Mouse (Mus musculus): ENCODE measurements around the gene Plscr2.

Plscr2 gene

DNA sequence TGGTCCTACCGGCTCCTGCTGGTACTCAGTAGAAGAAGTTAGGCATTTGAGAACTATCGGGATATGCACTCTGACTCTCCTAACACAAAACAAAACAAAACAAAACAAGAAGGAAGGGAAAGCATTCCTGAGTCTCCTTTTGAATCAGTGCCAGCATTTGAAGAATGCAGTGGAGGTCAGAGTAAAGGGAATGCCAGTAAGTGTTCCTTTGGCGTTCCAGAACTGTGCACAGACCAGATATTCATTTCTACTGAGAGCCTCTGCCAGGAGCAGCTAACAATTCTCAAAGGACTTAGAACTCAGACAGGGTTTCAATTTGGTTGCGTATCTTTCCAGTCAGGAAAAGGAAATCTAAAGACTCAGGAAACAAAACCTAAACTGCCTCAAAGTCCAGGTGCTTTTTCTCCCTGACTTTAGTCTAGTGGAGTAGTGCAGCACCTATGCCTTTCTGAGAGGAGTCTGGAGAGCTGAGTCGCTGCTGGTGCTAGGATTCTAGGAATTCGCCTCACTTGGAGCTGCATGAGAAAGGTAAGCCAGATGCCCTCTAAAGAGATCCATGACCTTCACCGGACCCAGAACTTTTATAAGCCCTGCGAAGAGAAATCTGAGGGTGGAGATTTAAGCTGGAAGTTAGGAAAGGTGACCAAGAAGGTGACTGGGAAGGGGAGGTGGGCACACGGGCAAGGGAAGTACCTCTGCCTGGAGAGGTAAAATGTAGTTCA, at the start of gene Plscr2:
TSS of gene Plscr2 (plus strand) at position 117 of the 722 bp plus-strand sequence.
- peak; percentile 96 for DNase-seq

GRCm38 (mm10) chr9:92226127-92226655, 49.2 kb upstream of the Plscr2 start:
- no peak for DNase-seq

GRCm38 (mm10) chr9:92226795-92227194, 48.6 kb upstream of the Plscr2 start:
- DNase-seq = no peak

GRCm38 (mm10) chr9:92228867-92229832, 46.3 kb upstream of the Plscr2 start:
- no peak for DNase-seq

DNA sequence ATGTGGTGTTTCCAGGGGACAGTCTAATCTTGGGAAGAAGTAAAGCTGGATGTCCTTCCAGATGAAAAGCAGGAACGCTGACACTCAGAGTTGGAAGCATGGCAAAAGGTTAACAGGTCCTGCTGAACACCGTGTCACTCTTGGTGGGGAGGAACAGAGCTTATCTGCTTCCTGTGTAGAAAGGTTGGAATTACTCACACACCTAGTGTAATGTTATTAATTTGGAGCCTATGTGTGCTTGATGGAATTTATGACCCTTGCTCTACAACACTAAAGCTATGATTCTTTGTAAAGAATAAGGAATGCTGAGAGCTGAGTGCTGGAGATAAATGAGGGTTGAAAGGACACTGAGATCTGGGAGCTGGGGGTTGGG, 45.6 kb upstream of the Plscr2 start:
- no peak for DNase-seq

DNA sequence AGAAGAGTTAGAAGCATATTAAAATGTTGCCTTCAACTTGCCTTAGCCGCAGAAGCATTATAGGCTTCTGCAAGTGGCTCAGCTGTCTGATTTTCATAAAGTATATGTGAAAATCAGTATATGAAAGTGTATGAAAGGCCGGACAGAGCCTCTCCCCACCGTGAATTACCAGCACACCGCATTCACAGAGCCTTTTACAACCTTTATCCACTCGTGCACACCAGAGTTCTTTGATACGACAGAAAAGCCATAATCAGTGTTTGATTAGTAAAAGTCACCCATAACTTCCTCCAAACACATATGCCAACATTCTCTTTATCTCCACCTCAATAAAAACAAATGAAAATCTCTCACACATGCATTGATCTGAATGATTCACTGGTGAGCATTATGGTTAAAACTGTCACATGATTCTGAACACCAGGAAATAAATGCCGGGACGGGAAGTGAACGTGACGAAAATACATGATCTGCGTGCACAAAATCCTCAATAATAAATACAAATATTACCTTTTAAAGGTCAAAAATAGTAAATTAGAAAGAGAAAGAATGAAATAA, 40.4 kb upstream of the Plscr2 start:
- DNase-seq = no peak

- no peak for DNase-seq
Observed at GRCm38 (mm10) chr9:92248773-92249446, 26.5 kb upstream of the Plscr2 start.

- no peak for DNase-seq
Observed at GRCm38 (mm10) chr9:92249447-92249852, 26.0 kb upstream of the Plscr2 start, which contains the start of gene Plscr1. TSS of gene Plscr1 (plus strand) at chr9:92249750.

GRCm38 (mm10) chr9:92249987-92250772, 25.2 kb upstream of the Plscr2 start:
- DNase-seq = peak; percentile 94

DNA sequence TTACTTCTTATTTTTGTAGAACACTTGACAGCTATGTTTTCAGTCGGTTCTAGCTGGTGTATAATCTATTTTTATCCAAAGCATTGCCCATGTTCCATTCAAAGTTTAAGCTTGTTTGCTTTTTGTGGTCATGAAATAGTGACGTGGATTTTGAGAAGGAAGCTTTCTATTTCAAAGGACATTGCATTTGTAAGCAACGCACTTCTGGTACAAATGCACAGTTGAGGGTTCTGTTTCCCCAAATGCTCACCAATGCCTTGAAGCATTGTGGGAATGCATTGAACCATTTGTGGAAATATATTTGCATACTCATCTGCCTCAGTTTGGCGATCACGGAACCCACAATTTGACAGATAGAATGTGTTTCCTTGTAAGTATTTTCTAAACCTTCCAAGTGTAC, 22.7 kb upstream of the Plscr2 start:
- no peak for DNase-seq

DNA sequence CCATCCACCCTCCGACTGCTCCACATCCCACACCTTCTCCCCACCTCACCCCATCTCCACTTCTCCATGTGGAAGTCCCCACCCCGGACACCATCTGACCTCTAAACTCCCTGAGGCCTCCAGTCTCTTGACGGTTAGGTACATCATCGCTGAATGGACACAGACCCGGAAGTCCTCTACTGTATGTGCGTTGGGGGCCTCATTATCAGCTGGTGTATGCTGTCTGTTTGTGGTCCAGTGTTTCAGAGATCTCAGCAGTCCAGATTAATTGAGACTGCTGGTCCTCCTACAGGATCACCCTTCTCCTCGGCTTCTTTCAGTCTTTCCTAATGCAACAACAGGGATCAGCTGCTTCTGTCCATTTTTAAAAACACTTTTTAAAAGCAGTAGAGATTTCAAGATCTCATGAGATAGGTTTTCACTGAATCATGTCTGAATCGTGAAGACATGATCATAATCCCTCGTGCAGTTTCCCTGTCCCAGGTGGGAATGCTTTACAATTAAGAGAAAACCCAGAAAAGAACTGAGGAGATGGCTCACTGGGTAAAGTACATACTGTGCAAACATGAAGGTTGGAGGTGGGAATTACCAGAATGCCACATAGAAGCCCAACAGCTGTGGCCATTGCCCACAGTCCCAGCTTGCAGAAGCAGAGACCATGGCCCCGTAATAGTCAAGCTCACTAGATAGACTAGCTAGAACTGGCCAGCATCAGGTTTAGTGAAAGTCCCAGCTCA, 21.6 kb upstream of the Plscr2 start:
- DNase-seq = no peak

- DNase-seq = no peak
Observed at GRCm38 (mm10) chr9:92260481-92261159, 14.8 kb upstream of the Plscr2 start.

- DNase-seq = no peak
Observed at GRCm38 (mm10) chr9:92265719-92266118, 9.7 kb upstream of the Plscr2 start.

- peak; percentile 69 for DNase-seq
Observed at GRCm38 (mm10) chr9:92266558-92267171, 8.7 kb upstream of the Plscr2 start.

DNA sequence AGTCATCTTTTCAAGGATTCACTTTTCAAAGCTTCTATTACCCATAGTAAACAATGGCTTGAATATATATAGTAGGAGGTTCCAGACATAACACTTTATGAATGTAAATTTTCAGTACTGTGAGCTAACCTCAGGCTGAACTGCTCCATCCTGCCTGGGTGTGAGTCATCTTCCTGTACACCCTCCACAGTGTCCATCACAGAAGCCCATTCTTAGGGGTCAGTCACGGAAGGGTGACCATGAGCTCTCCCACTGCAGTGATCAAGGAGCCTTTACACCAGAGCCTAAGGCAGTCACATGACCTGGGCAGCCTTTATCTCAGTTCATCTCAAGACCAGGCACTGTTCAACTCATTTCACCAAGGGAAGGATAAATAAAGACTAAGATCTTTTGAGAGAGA, 7.7 kb upstream of the Plscr2 start:
- no peak for DNase-seq

- DNase-seq = no peak
Observed at GRCm38 (mm10) chr9:92269829-92270404, 5.5 kb upstream of the Plscr2 start.

- DNase-seq = peak; percentile 98
Observed at GRCm38 (mm10) chr9:92270927-92271326, 4.5 kb upstream of the Plscr2 start.

DNA sequence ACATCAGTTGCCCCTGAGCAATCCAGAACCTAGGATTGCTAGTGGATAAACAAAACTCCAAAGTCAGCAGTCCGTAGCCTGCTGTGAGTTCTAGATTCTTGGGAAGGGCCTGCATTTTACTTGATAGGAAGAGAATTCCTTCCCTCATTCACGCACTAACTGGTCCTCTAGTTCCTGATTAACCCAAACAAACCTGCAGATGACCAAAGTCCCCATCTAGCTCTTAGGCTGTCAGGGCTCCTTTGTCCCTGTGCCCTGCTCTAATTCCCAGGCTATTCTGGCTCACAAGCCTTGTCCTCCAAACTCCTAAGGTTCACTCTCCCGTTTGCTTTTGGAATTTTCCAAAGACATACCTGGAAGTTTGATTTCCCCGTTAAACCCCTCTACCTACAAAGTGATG, 2.8 kb upstream of the Plscr2 start:
- DNase-seq = peak; percentile 86

DNA sequence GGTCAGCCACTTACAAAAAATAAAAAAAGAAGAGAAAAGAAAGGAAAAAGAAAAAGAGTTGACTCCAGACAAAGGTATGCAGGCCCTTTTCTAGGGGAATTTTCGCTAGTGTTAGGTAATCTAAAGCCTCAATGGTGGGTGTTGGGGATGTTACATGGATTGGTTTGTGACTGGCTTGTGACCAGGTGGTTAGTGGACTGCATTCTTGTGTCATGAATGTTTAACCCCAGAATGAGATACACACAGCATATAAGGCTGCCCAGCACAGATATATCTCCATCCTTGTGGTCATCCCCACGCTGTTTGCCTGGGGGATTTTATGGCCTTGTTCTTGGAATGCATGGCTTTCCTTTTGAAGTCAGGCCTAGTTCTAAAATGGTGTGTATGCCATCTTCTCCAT, 2.1 kb upstream of the Plscr2 start:
- peak; percentile 70 for DNase-seq

All from kidney, adult 9 months (tissue).